Mouse (Mus musculus): ENCODE measurements around the gene Srebf1. TPM values are rescaled to one million over a fixed set of nuclear protein-coding genes. Genes with fewer than 3 reads are reported as not detected.

The Srebf1 gene
- polyA plus RNA-seq, 1 experiment from 2014 or later, result 36.1 TPM

DNA sequence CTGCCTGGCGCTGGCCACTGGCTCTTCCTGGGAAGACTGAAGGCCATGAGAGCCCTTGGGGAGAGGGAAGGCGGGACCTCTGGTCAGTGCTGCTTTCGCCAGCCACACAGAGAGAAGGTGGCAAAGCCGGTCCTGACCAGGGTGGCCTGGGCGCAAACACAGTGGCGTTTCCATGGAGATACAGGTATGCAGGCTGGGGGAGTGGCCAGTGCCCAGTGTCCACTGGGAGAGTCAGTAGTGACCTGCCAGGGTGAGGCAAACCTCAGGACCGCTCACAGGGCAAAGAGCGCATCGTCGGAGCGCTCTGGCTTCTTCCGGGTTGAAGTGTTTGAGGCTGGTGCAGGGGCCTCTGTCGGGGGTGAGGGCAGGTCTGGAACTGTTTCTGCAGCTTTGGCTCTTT is 7.4 kb upstream of the Srebf1 start:
- Histone ChIP-seq H3K27me3 (ENCODE audit: control insufficient read depth, insufficient read depth, low read length) (no peaks in the 10 kb centered on the region), H3K9me3 (replicated peaks; ENCODE audit: control insufficient read depth, low read length) (no peaks in the 10 kb centered on the region), H3K4me3 (ENCODE audit: low read length) (no peak overlapping the region), H3K4me2 (ENCODE audit: low read depth, low read length) (no peak overlapping the region), H3K9ac (ENCODE audit: low read length) (no peak overlapping the region), H3K4me1 (ENCODE audit: control insufficient read depth, insufficient read depth, low read length) (peaks cover 45% of the 10 kb centered on the region), H3K27ac (ENCODE audit: low read length) (no peak overlapping the region), H3K36me3 (ENCODE audit: control insufficient read depth, insufficient read depth) (no peaks in the 10 kb centered on the region)
- ATAC-seq (replicated peaks; ENCODE audit: extremely low read depth, insufficient read depth, low FRiP score), result no peak
- 73% methylated on average over 13 of the region's 13 CpGs for WGBS

DNA sequence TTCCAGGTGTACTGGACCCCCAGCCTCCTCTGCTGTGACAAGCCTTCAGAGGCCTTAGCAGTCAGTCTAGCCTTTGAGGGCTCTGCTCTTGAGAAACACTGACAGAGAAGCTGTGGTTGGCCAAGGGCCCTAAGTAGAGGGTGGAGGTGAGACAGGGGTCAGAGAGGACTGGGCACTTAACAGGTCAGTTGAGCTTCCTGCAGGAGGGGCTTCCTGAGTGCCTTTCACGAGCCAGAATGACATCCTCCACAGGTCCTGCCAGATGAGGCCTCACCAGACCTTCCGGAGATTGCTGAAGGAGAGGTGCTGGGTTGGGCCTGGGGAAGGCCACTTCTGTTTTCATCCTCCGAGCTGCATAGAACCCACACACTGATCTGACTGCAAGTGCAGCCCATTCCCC is 6.1 kb upstream of the Srebf1 start:
- peaks cover 42% of the 10 kb centered on the region for H3K4me1 ChIP-seq (ENCODE audit: control insufficient read depth, insufficient read depth, low read length)
- H3K4me2 ChIP-seq (ENCODE audit: low read depth, low read length), result no peak overlapping the region
- H3K36me3 ChIP-seq (ENCODE audit: control insufficient read depth, insufficient read depth), result no peaks in the 10 kb centered on the region
- peak overlapping the region; percentile 41; the same call in 1 of the 2 replicates for H3K27ac ChIP-seq (ENCODE audit: low read length)
- 35% methylated on average over 3 of the region's 3 CpGs for WGBS
- no peak for ATAC-seq (replicated peaks; ENCODE audit: extremely low read depth, insufficient read depth, low FRiP score)
- H3K9ac ChIP-seq (ENCODE audit: low read length), result no peak overlapping the region
- no peaks in the 10 kb centered on the region for H3K9me3 ChIP-seq (replicated peaks; ENCODE audit: control insufficient read depth, low read length)
- H3K27me3 ChIP-seq (ENCODE audit: control insufficient read depth, insufficient read depth, low read length), result no peaks in the 10 kb centered on the region
- H3K4me3 ChIP-seq (ENCODE audit: low read length), result no peak overlapping the region

DNA sequence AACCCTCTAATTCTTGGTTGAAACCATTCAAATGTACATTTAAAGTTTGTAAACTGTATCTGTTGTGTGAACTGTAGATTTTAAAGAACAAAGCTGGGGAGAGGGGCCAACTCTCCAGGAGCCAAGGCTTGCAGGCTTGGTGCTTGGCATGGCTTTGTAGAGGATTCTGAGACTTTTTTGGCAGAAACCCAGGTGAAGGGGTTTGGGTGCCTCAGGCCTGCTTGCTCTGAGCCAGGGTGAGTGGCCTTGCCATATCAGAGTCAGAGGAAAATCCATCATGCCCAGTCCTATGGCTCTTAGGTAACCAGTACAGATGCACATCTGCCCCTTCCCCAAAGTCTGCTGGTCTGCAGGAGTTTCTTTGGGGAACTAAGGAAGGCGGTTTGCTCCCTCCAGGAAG is 3.5 kb upstream of the Srebf1 start:
- H3K9ac ChIP-seq (ENCODE audit: low read length), result peak overlapping the region; percentile 11
- no peak for ATAC-seq (replicated peaks; ENCODE audit: extremely low read depth, insufficient read depth, low FRiP score)

DNA sequence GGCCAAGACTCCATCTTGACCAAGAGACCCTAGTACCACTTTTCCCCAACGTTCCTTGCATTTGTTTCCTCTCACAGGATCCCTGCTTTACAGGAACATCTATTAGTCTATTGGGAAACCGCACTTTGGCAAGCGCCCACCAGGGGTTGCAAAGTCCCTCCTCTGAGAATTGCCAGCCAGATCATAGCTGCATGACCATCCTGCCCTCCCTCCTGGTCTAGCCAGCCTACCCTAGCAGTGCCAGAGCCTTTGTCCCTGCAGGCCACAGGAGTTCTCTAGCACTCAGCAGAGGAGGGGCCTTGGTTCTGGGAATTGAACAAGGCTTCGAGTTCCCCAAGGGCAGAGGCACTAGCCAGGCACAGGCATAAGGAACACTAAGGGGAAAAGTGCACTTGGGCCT is 2.3 kb upstream of the Srebf1 start:
- WGBS, result 59% methylated on average over 4 of the region's 4 CpGs
- Histone ChIP-seq H3K36me3 (ENCODE audit: control insufficient read depth, insufficient read depth) (no peaks in the 10 kb centered on the region), H3K4me3 (ENCODE audit: low read length) (no peak overlapping the region), H3K4me1 (ENCODE audit: control insufficient read depth, insufficient read depth, low read length) (peaks cover 39% of the 10 kb centered on the region), H3K27me3 (ENCODE audit: control insufficient read depth, insufficient read depth, low read length) (no peaks in the 10 kb centered on the region), H3K27ac (ENCODE audit: low read length) (no peak overlapping the region), H3K4me2 (ENCODE audit: low read depth, low read length) (no peak overlapping the region), H3K9me3 (replicated peaks; ENCODE audit: control insufficient read depth, low read length) (no peaks in the 10 kb centered on the region), H3K9ac (ENCODE audit: low read length) (no peak overlapping the region)
- no peak for ATAC-seq (replicated peaks; ENCODE audit: extremely low read depth, insufficient read depth, low FRiP score)

More for the DNA sequence above, 3.5 kb upstream of the Srebf1 start:
- Histone ChIP-seq H3K27me3 (ENCODE audit: control insufficient read depth, insufficient read depth, low read length) (no peaks in the 10 kb centered on the region), H3K4me2 (ENCODE audit: low read depth, low read length) (no peak overlapping the region), H3K4me1 (ENCODE audit: control insufficient read depth, insufficient read depth, low read length) (peaks cover 34% of the 10 kb centered on the region), H3K36me3 (ENCODE audit: control insufficient read depth, insufficient read depth) (no peaks in the 10 kb centered on the region), H3K4me3 (ENCODE audit: low read length) (no peak overlapping the region), H3K27ac (ENCODE audit: low read length) (no peak overlapping the region), H3K9me3 (replicated peaks; ENCODE audit: control insufficient read depth, low read length) (no peaks in the 10 kb centered on the region)
- 76% methylated on average over 1 of the region's 1 CpGs for WGBS

DNA sequence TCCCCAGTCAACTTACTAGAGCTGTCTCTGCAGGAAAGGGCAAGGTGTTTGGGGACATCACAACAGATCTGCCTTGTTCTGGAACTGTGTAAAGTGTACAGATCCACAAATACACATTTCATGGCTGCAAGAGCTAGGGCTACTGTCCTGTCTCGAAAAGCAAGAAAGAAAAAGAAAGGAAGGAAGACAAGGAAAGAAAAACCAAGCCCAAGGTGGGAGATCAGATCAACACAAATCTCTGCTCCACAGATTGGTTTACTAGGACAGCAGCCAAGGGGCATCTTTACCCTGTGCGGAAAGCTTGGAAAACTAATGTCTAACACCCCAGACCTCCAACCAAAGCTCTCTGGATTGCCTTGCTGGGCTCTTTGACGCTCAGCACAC is 304 bp downstream of the Srebf1 start:
- Histone ChIP-seq H3K27me3 (ENCODE audit: control insufficient read depth, insufficient read depth, low read length) (no peaks in the 10 kb centered on the region), H3K27ac (ENCODE audit: low read length) (peak overlapping the region; percentile 91), H3K4me2 (ENCODE audit: low read depth, low read length) (peak overlapping the region; percentile 78), H3K9ac (ENCODE audit: low read length) (peak overlapping the region; percentile 69), H3K36me3 (ENCODE audit: control insufficient read depth, insufficient read depth) (no peaks in the 10 kb centered on the region), H3K4me1 (ENCODE audit: control insufficient read depth, insufficient read depth, low read length) (peaks cover 34% of the 10 kb centered on the region), H3K9me3 (replicated peaks; ENCODE audit: control insufficient read depth, low read length) (no peaks in the 10 kb centered on the region), H3K4me3 (ENCODE audit: low read length) (peak overlapping the region; percentile 56)
- ATAC-seq (replicated peaks; ENCODE audit: extremely low read depth, insufficient read depth, low FRiP score), result no peak
- 63% methylated on average over 3 of the region's 3 CpGs for WGBS

DNA sequence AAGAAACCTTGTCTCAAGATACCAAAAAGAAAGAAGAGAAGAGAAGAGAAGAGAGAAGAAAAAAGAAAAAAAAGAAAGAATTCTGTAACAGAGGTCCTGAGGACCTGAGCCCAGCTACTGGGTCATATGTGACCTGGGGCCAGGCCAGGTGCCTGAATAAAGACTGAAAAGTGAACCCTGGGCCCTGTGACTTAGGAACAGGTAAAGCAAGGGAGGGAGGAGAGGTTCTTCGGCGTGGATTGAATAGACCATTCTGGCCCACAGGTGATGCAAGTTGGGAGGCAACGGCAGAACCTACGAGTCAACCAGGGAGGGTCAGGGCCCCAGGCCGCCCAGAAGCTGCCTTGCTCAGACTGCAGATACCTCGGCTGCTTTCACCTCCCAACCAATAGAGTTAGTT is 956 bp downstream of the Srebf1 start:
- Histone ChIP-seq H3K27ac (ENCODE audit: low read length) (no peak overlapping the region), H3K9ac (ENCODE audit: low read length) (no peak overlapping the region), H3K27me3 (ENCODE audit: control insufficient read depth, insufficient read depth, low read length) (no peaks in the 10 kb centered on the region), H3K36me3 (ENCODE audit: control insufficient read depth, insufficient read depth) (no peaks in the 10 kb centered on the region), H3K4me1 (ENCODE audit: control insufficient read depth, insufficient read depth, low read length) (peaks cover 34% of the 10 kb centered on the region), H3K4me3 (ENCODE audit: low read length) (no peak overlapping the region), H3K4me2 (ENCODE audit: low read depth, low read length) (no peak overlapping the region), H3K9me3 (replicated peaks; ENCODE audit: control insufficient read depth, low read length) (no peaks in the 10 kb centered on the region)
- 83% methylated on average over 6 of the region's 6 CpGs for WGBS
- ATAC-seq (replicated peaks; ENCODE audit: extremely low read depth, insufficient read depth, low FRiP score), result no peak

DNA sequence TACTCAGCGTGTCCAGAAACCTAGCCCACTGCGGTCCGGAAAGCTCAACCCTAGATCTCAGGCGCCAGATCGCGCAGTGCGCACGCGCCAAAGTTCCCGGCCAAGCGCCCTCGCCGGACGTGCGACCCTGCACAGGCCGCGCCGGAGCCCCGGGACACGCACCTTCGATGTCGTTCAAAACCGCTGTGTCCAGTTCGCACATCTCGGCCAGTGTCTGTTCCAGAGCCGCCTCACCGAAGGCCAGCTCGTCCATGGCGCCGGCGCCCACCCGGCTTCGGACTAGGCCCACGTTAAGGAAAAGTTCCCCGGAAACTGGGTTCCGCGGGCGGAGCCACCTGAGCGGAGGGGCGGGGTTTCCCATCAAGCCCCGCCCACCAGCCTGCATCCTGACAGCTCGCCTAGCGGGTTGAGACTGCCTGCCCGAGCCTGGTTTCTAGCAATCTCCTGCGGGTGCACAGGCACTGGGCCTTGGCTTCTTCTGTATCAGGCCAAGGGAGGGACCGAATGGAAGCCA is 2.0 kb downstream of the Srebf1 start:
- H3K4me1 ChIP-seq (ENCODE audit: control insufficient read depth, insufficient read depth, low read length), result peaks cover 28% of the 10 kb centered on the region
- peak overlapping the region; percentile 75 for H3K4me2 ChIP-seq (ENCODE audit: low read depth, low read length)
- H3K4me3 ChIP-seq (ENCODE audit: low read length), result peak overlapping the region; percentile 79
- H3K27ac ChIP-seq (ENCODE audit: low read length), result peak overlapping the region; percentile 89
- under 1% methylated on average over 46 of the region's 46 CpGs for WGBS
- H3K9ac ChIP-seq (ENCODE audit: low read length), result peak overlapping the region; percentile 84
- no peaks in the 10 kb centered on the region for H3K36me3 ChIP-seq (ENCODE audit: control insufficient read depth, insufficient read depth)
- H3K27me3 ChIP-seq (ENCODE audit: control insufficient read depth, insufficient read depth, low read length), result no peaks in the 10 kb centered on the region
- ATAC-seq (replicated peaks; ENCODE audit: extremely low read depth, insufficient read depth, low FRiP score), result peak; percentile 76
- H3K9me3 ChIP-seq (replicated peaks; ENCODE audit: control insufficient read depth, low read length), result no peaks in the 10 kb centered on the region

DNA sequence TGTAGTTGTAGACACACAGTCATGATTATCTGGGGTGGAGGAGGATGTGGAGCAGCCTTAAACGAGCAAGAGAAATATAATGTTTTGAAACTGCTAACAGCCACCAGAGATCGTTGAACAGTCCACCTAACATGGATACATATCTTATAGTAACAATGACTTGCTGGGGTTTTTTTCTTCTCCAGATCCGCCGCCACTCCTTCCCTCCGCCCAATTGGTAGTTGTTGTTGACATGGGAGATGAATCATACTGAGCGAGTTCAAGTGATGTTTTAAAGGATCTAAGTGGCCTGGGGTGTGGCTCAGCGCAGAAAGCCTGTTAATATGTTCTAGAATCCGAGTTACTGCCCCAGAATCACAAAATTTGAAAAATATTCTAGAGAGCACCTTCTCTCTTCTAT is 2.8 kb downstream of the Srebf1 start:
- no peak for ATAC-seq (replicated peaks; ENCODE audit: extremely low read depth, insufficient read depth, low FRiP score)
- Histone ChIP-seq H3K36me3 (ENCODE audit: control insufficient read depth, insufficient read depth) (no peaks in the 10 kb centered on the region), H3K9me3 (replicated peaks; ENCODE audit: control insufficient read depth, low read length) (no peaks in the 10 kb centered on the region), H3K4me2 (ENCODE audit: low read depth, low read length) (peak overlapping the region; percentile 75), H3K27me3 (ENCODE audit: control insufficient read depth, insufficient read depth, low read length) (no peaks in the 10 kb centered on the region), H3K4me1 (ENCODE audit: control insufficient read depth, insufficient read depth, low read length) (peaks cover 26% of the 10 kb centered on the region), H3K9ac (ENCODE audit: low read length) (peak overlapping the region; percentile 84), H3K4me3 (ENCODE audit: low read length) (peak overlapping the region; percentile 79), H3K27ac (ENCODE audit: low read length) (peak overlapping the region; percentile 89)
- WGBS, result 26% methylated on average over 8 of the region's 8 CpGs

DNA sequence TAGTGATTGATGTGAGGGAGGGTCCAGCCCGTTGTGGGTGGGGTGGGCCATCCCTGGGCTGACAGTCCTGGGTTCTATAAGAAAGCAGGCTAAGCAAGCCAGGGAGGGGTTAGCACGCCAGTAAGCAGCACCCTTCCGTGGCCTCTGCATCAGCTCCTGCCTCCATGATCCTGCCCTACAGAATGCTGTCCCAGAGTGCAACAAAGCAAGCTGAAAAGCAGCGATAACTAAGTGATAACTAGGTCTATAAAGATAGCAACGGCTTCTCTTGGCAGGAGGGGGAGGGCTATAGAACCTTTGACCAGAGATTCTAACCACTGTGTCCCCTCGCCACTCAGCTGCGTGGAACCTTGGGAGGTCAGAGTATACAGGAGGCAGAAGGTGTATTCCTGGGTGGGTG is 4.9 kb downstream of the Srebf1 start:
- no peak overlapping the region for H3K27ac ChIP-seq (ENCODE audit: low read length)
- no peak for ATAC-seq (replicated peaks; ENCODE audit: extremely low read depth, insufficient read depth, low FRiP score)
- H3K9me3 ChIP-seq (replicated peaks; ENCODE audit: control insufficient read depth, low read length), result no peaks in the 10 kb centered on the region
- H3K27me3 ChIP-seq (ENCODE audit: control insufficient read depth, insufficient read depth, low read length), result no peaks in the 10 kb centered on the region
- no peak overlapping the region for H3K9ac ChIP-seq (ENCODE audit: low read length)
- H3K36me3 ChIP-seq (ENCODE audit: control insufficient read depth, insufficient read depth), result no peaks in the 10 kb centered on the region
- H3K4me1 ChIP-seq (ENCODE audit: control insufficient read depth, insufficient read depth, low read length), result peaks cover 30% of the 10 kb centered on the region
- 68% methylated on average over 7 of the region's 7 CpGs for WGBS
- no peak overlapping the region for H3K4me3 ChIP-seq (ENCODE audit: low read length)
- H3K4me2 ChIP-seq (ENCODE audit: low read depth, low read length), result no peak overlapping the region
